Mouse (Mus musculus) spleen, postnatal 4 days (tissue): ENCODE measurements around the gene 1700123O20Rik.

Source experiments
- DNase-seq, 2 experiments: peaks; one replicate each; pipeline ENCODE4 v3.0.0; 2022; ENCODE audit warnings: low spot score in 2 of 2

Gene 1700123O20Rik

GRCm38 (mm10) chr14:54678657-54679304, 7.2 kb upstream of the 1700123O20Rik start:
- DNase-seq: no peak

GRCm38 (mm10) chr14:54682396-54682795, 3.6 kb upstream of the 1700123O20Rik start:
- DNase-seq: no peak

- DNase-seq: no peak
Measured at GRCm38 (mm10) chr14:54685471-54685870, 545 bp upstream of the 1700123O20Rik start.

GRCm38 (mm10) chr14:54686522-54687143, 617 bp downstream of the 1700123O20Rik start, which contains the start of gene Acin1:
Gene Acin1 (minus strand): TSS chr14:54686931.
- DNase-seq: peak; percentile 99 to 100

DNA sequence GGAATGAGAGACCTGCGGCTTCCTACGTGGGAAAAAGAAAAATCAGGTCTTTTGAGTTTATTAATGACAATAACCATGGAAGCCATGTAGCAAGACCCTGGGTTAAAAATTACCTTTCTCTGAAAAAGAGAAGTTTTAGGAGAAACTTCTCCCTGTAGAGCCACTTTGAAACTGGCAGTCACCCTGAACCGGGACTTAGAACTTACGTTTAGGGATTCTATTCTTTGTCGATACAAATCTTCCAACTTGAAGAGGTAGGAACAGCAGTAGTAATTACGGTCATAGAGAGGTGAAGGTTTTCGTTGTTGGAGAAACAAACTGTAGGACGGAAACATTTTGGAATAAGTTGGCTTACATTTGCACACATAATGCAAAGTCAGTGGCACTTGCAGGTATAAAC, 1.2 kb downstream of the 1700123O20Rik start:
- DNase-seq: no peak

DNA sequence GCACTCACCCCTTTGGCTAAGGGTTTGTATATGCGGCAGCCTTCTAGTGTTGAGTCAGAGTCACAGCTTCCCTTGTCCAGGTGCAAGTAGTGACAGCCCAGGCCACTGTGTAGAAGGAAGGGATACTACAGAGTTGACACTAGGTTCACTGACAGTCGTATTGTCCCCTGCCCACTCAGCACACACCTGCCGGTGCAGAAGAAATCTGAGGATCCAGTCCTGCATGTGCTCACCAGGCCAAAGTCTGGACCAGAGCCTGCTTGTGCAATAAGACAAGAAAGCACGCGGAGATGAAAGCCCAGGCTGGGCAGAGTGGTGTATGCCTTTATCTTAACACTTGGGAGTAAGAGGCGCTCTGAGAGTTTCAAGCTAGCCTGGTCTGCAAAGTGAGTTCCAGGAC, 9.0 kb downstream of the 1700123O20Rik start:
- peak in 1 of 2 experiments; percentile 52 for DNase-seq

DNA sequence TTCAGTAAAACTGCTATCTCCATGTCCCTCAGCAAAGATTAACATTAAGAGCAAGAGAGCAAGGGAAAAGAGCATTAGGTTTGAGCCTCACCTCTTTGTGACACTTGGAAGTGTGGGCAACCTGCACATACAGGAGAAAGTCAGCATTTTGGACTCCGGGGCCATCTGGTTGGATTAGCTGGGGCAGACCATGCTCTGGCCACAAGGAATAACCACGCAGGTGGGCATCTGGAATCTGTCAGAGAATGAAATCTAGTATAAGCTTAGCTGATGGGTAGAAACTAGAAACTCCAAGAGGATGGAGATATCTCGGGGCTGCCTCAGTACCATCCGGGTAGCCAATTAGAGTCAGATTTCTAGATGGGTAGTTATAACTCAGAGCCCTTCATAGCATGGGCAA, 10.7 kb downstream of the 1700123O20Rik start:
- DNase-seq: peak in 1 of 2 experiments; percentile 51

- DNase-seq: no peak
Measured at GRCm38 (mm10) chr14:54698733-54699132, 12.7 kb downstream of the 1700123O20Rik start, which contains the start of gene Gm29776. Gene Gm29776 (minus strand): TSS chr14:54698833.

DNA sequence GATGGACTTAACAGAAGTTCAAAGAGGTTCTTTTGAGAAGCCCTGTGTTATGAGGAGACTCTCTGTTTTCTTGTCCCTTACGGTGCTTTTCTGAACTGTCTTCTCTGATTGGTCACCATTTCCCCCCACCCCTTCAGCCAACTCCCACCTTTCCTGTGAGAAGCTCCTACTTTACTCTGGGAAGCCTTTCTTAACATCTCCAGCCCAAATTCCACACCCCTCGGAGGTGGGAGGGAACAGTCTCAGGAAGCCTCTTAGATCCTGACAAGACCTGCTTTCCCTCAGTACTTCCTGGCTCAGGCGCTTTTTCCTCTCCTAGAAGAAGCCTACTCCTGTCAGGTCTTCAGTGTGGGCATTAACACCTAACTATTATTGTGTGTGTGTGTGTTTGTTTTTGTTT, 13.6 kb downstream of the 1700123O20Rik start:
- no peak for DNase-seq

- peak; percentile 82 to 95 for DNase-seq
Measured at GRCm38 (mm10) chr14:54701298-54701697, 15.3 kb downstream of the 1700123O20Rik start.

GRCm38 (mm10) chr14:54703207-54703606, 17.2 kb downstream of the 1700123O20Rik start:
- DNase-seq: no peak

GRCm38 (mm10) chr14:54705844-54706243, 19.8 kb downstream of the 1700123O20Rik start:
- peak; percentile 86 for DNase-seq

DNA sequence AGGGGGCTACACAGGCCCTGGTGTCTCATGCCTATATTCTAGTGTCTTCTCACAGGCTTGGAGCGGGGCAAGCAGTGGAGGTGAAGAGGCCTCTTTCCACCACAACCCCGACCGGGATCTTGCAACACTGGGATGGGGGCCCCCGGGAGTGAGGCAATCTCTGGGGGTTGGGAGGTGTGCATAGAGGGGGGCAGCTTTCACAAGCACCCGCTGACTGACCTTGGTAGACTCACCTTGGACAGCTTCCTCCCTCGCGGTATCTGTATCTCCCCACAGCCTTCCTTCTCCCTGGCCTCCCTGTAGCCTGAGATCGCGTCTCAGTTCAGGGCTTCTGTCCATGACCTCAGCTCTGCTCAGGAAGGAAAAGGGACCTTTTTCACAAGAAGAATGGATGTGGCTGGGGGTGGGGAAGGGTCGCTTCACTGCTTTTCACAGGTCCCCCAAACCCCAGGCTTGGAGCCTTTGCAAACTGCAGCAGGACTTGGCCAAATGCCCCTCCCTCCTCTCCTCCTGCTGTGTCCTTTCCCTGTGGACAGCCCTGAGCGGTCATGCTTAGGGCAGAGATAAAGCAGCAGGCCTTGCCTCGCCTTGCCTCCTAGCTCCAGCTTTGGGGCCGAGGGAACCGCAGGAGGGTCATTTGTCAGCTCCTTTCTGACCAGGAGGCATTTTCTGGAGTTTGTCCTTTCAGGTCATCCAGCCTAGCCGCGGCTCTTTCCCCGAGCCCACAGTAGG, 20.7 kb downstream of the 1700123O20Rik start:
- DNase-seq: peak; percentile 64 to 77

DNA sequence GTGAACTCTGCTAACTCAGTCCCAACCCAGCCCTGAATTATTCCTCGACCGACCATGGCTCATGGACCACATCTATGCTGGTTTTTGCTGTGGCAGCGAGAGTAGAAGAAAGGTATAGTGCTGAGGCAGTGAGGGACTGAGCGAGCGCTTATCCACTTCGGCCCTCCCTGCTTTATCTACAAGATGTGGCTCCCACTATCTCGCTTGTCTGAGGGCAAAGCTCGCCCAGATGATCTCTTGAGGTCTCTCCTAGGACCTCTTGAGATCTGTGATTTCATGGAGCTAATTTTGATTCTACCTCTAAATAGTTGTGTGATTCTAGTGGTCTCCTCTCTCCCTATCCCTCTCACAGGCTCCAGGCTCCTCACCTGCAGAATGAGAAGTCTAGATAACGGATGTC, 23.0 kb downstream of the 1700123O20Rik start:
- DNase-seq: no peak

DNA sequence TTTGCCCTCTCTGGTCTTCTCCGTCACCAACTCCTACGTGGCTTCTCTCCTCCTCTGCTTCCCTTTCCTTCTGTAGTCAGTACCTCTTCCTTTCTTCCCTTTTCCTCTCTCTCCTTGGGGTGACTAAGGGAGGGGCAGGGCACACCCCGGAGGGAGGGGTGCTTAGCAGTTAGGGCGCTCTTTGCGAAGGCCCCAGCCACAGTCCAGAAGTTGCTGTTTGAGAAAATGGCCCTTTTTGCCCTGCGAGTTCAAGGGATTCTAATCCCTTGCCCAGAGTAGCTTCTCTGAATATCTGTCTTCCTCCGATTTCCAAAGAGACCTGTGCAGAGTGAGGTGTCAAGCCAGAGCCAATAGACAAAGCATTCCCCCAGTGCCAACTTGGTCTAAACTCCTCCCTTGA, 26.1 kb downstream of the 1700123O20Rik start, which contains the start of gene Cebpe:
Gene Cebpe (minus strand): TSS at position 101 of the 400 bp plus-strand sequence.
- no peak for DNase-seq

DNA sequence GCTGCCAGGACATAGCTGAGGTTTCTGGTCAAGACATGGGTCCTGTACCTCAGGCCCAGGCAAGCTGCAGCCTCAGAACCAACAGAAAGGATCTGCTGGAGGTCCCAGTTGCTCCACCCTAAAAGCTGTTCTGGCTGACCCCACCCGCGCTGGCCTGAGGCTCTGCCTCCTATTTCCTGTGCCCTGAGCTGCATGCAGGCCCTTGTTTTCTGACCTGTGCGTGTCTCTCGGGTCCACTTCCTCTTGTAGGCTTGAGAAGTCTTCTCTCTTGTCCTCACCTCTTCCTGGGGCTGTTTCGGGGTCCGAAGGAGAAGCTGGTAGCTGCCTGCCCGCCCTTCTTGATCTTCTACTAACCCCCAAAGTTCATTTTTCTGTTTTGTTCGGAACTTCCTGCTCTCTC, 26.8 kb downstream of the 1700123O20Rik start:
- peak; percentile 47 to 73 for DNase-seq

DNA sequence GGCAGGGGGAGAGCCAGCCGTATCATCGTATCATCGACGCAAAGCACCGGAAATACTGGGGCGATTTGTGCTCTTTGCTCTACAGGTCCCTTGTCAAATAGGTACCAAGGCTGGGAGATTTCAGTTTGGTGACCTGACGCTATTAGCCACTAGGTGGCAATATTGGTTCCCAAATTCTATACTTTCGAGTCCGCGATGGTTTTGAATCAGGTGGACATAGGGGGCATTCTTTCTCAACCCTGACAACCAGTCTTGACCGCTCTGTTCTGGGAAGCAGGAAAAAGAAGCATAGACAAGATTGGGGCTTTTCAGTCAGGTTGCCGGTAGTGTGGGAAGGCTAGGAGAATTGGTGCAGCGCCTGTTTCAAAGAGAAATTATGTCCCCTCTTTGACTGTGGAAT, 28.1 kb downstream of the 1700123O20Rik start:
- peak; percentile 66 to 80 for DNase-seq

- no peak for DNase-seq
Measured at GRCm38 (mm10) chr14:54714617-54715081, 28.6 kb downstream of the 1700123O20Rik start.

DNA sequence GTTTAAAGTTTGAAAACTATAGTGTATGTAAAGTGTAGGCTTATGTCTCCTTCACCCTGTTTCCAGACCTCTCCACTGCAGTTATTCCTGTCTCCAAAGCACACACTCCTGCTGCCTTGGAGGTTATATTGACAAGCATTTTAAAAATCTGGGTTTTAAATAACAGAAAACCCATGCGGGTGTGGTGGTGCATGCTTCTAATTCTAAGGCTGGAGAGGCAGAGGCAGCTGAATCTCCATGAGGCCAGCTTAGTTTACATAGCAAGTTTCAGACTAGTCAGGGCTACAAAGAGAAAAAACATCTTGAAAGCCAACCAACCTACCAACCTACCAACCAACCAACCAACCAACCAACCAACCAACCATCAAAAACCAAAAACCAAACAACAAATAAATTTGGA, 29.4 kb downstream of the 1700123O20Rik start:
- DNase-seq: no peak

GRCm38 (mm10) chr14:54720041-54720440, 34.0 kb downstream of the 1700123O20Rik start:
- DNase-seq: no peak

GRCm38 (mm10) chr14:54720654-54721350, 34.8 kb downstream of the 1700123O20Rik start:
- DNase-seq: no peak

GRCm38 (mm10) chr14:54721711-54722110, 35.7 kb downstream of the 1700123O20Rik start:
- no peak for DNase-seq
